Mouse (Mus musculus) olfactory bulb, adult 2 months (tissue): Measurements from ENCODE around the gene Rbms1.

Experiments used
- CTCF ChIP-seq: fragments of 200-500 bp; IDR thresholded peaks from 2 replicates; pipeline ENCODE4 v1.5.1; 2012; ENCODE audit warnings: low read depth, mild to moderate bottlenecking, low read length, moderate library complexity; ENCODE audit not compliant: insufficient read depth
- POLR2A ChIP-seq: fragments of 200-500 bp; IDR thresholded peaks from 2 replicates; pipeline ENCODE4 v1.6.1; 2012; ENCODE audit warnings: mild to moderate bottlenecking, low read depth, low read length, moderate library complexity; ENCODE audit not compliant: insufficient read depth

GRCm38 (mm10) chr2:60715771-60716170, 247.2 kb downstream of the Rbms1 start:
- no peak for TF ChIP-seq POLR2A
- TF ChIP-seq CTCF = no peak
